Mouse (Mus musculus): ENCODE data around the gene Tcf20. TPM values are rescaled to one million over a fixed set of nuclear protein-coding genes. Genes with fewer than 3 reads are reported as not detected.
A peak's percentile ranks its signal among the peaks of the same experiment; 100 is the strongest.

The Tcf20 gene
- polyA plus RNA-seq, 2 experiments = 14.6 to 28.9 TPM

GRCm38 (mm10) chr15:82825866-82826265 lies 161.8 kb downstream of the Tcf20 start:
- no peak overlapping the region for H3K9ac ChIP-seq (ENCODE audit: low read depth, low read length, severe bottlenecking)
- no peak for TF ChIP-seq POLR2A (IDR thresholded peaks at IDR 0.05; ENCODE audit: borderline replicate concordance, extremely low read depth, insufficient read depth, insufficient read length)
- ATAC-seq (ENCODE audit: low FRiP score, low read depth) (no peak), DNase-seq (ENCODE audit: low spot score) (no peak)
- H3K27me3 ChIP-seq (ENCODE audit: control insufficient read depth, insufficient read depth, low read length) = no peaks in the 10 kb centered on the region
- H3K36me3 ChIP-seq (ENCODE audit: control insufficient read depth, insufficient read depth, low read length) = peaks cover 17% of the 10 kb centered on the region
- no peak overlapping the region for H3K4me2 ChIP-seq (replicated peaks; ENCODE audit: low read depth, low read length, severe bottlenecking)
- H3K4me1 ChIP-seq (ENCODE audit: control insufficient read depth, insufficient read depth, low read length) = no peaks in the 10 kb centered on the region
- no peaks in the 10 kb centered on the region for H3K9me3 ChIP-seq (ENCODE audit: control insufficient read depth, low read length)
- H3K4me3 ChIP-seq (replicated peaks; ENCODE audit: low read length) = no peak overlapping the region
- no peak overlapping the region for H3K27ac ChIP-seq (replicated peaks; ENCODE audit: low read depth, low read length)

- Histone ChIP-seq H3K4me2 (replicated peaks; ENCODE audit: low read depth, low read length, severe bottlenecking) (no peak overlapping the region), H3K36me3 (ENCODE audit: control insufficient read depth, insufficient read depth, low read length) (peaks cover 17% of the 10 kb centered on the region)
- 45% methylated on average over 3 of the region's 4 CpGs for WGBS
Measured at GRCm38 (mm10) chr15:82822347-82822746, 165.3 kb downstream of the Tcf20 start.

DNA sequence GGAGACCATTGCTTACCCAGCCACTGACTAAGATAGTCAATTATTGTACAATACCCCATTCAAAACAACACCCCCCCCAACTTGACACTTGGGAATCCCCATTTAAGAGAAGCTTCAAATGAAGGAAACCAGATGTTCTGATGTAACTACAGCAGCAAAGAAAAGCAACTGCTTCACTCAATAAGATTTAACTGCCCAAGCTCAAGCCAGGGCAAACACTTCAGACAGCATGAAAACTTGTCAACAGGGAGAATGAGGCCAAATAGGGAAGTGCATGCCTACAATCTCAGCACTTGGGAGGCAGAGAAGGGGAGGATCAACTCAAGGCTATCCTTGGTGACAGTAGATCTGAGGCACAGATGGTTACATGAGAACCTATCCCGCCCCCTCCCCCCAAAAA lies 166.0 kb downstream of the Tcf20 start:
- no peaks in the 10 kb centered on the region for H3K9me3 ChIP-seq (ENCODE audit: control insufficient read depth, low read length)
- H3K27me3 ChIP-seq (ENCODE audit: control insufficient read depth, insufficient read depth, low read length) = no peaks in the 10 kb centered on the region
- no peak overlapping the region for H3K27ac ChIP-seq (replicated peaks; ENCODE audit: low read depth, low read length)
- TF ChIP-seq POLR2A (IDR thresholded peaks at IDR 0.05; ENCODE audit: borderline replicate concordance, extremely low read depth, insufficient read depth, insufficient read length) = no peak
- H3K4me3 ChIP-seq (replicated peaks; ENCODE audit: low read length) = no peak overlapping the region
- ATAC-seq (ENCODE audit: low FRiP score, low read depth) = no peak
- no peak overlapping the region for H3K9ac ChIP-seq (ENCODE audit: low read depth, low read length, severe bottlenecking)
- 95% methylated on average over 1 of the region's 1 CpGs for WGBS
- H3K4me1 ChIP-seq (ENCODE audit: control insufficient read depth, insufficient read depth, low read length) = no peaks in the 10 kb centered on the region
- no peak overlapping the region for H3K4me2 ChIP-seq (replicated peaks; ENCODE audit: low read depth, low read length, severe bottlenecking)
- peaks cover 20% of the 10 kb centered on the region for H3K36me3 ChIP-seq (ENCODE audit: control insufficient read depth, insufficient read depth, low read length)
- DNase-seq (ENCODE audit: low spot score) = no peak

More at GRCm38 (mm10) chr15:82822347-82822746, 165.3 kb downstream of the Tcf20 start:
- H3K27me3 ChIP-seq (ENCODE audit: control insufficient read depth, insufficient read depth, low read length) = no peaks in the 10 kb centered on the region
- H3K27ac ChIP-seq (replicated peaks; ENCODE audit: low read depth, low read length) = no peak overlapping the region
- no peaks in the 10 kb centered on the region for H3K4me1 ChIP-seq (ENCODE audit: control insufficient read depth, insufficient read depth, low read length)
- H3K9ac ChIP-seq (ENCODE audit: low read depth, low read length, severe bottlenecking) = no peak overlapping the region
- DNase-seq (ENCODE audit: low spot score) (no peak), ATAC-seq (ENCODE audit: low FRiP score, low read depth) (no peak)
- H3K4me3 ChIP-seq (replicated peaks; ENCODE audit: low read length) = no peak overlapping the region
- TF ChIP-seq POLR2A (IDR thresholded peaks at IDR 0.05; ENCODE audit: borderline replicate concordance, extremely low read depth, insufficient read depth, insufficient read length) = no peak
- no peaks in the 10 kb centered on the region for H3K9me3 ChIP-seq (ENCODE audit: control insufficient read depth, low read length)

- no peaks in the 10 kb centered on the region for H3K4me1 ChIP-seq (ENCODE audit: control insufficient read depth, insufficient read depth, low read length)
- no peak overlapping the region for H3K4me2 ChIP-seq (replicated peaks; ENCODE audit: low read depth, low read length, severe bottlenecking)
- no peak overlapping the region for H3K27ac ChIP-seq (replicated peaks; ENCODE audit: low read depth, low read length)
- no peak for TF ChIP-seq POLR2A (IDR thresholded peaks at IDR 0.05; ENCODE audit: borderline replicate concordance, extremely low read depth, insufficient read depth, insufficient read length)
- WGBS = 85% methylated on average over 4 of the region's 4 CpGs
- no peaks in the 10 kb centered on the region for H3K9me3 ChIP-seq (ENCODE audit: control insufficient read depth, low read length)
- no peak for ATAC-seq (ENCODE audit: low FRiP score, low read depth)
- DNase-seq (ENCODE audit: low spot score) = no peak
- no peak overlapping the region for H3K9ac ChIP-seq (ENCODE audit: low read depth, low read length, severe bottlenecking)
- no peak overlapping the region for H3K4me3 ChIP-seq (replicated peaks; ENCODE audit: low read length)
- H3K36me3 ChIP-seq (ENCODE audit: control insufficient read depth, insufficient read depth, low read length) = peaks cover 35% of the 10 kb centered on the region
- no peaks in the 10 kb centered on the region for H3K27me3 ChIP-seq (ENCODE audit: control insufficient read depth, insufficient read depth, low read length)
Measured at GRCm38 (mm10) chr15:82815296-82815695, 172.4 kb downstream of the Tcf20 start.

GRCm38 (mm10) chr15:82814806-82815205 lies 172.9 kb downstream of the Tcf20 start:
- H3K4me3 ChIP-seq (replicated peaks; ENCODE audit: low read length) = no peak overlapping the region
- H3K36me3 ChIP-seq (ENCODE audit: control insufficient read depth, insufficient read depth, low read length) = peaks cover 40% of the 10 kb centered on the region
- no peak overlapping the region for H3K27ac ChIP-seq (replicated peaks; ENCODE audit: low read depth, low read length)
- H3K27me3 ChIP-seq (ENCODE audit: control insufficient read depth, insufficient read depth, low read length) = no peaks in the 10 kb centered on the region
- DNase-seq (ENCODE audit: low spot score) (peak; percentile 33), ATAC-seq (ENCODE audit: low FRiP score, low read depth) (no peak)
- no peaks in the 10 kb centered on the region for H3K9me3 ChIP-seq (ENCODE audit: control insufficient read depth, low read length)
- H3K9ac ChIP-seq (ENCODE audit: low read depth, low read length, severe bottlenecking) = no peak overlapping the region
- H3K4me1 ChIP-seq (ENCODE audit: control insufficient read depth, insufficient read depth, low read length) = no peaks in the 10 kb centered on the region
- no peak overlapping the region for H3K4me2 ChIP-seq (replicated peaks; ENCODE audit: low read depth, low read length, severe bottlenecking)
- TF ChIP-seq POLR2A (IDR thresholded peaks at IDR 0.05; ENCODE audit: borderline replicate concordance, extremely low read depth, insufficient read depth, insufficient read length) = no peak
- 62% methylated on average over 4 of the region's 4 CpGs for WGBS

- Histone ChIP-seq H3K27ac (replicated peaks; ENCODE audit: low read depth, low read length) (no peak overlapping the region), H3K4me1 (ENCODE audit: control insufficient read depth, insufficient read depth, low read length) (no peaks in the 10 kb centered on the region), H3K36me3 (ENCODE audit: control insufficient read depth, insufficient read depth, low read length) (peaks cover 43% of the 10 kb centered on the region), H3K4me2 (replicated peaks; ENCODE audit: low read depth, low read length, severe bottlenecking) (no peak overlapping the region), H3K9me3 (ENCODE audit: control insufficient read depth, low read length) (no peaks in the 10 kb centered on the region), H3K9ac (ENCODE audit: low read depth, low read length, severe bottlenecking) (no peak overlapping the region), H3K27me3 (ENCODE audit: control insufficient read depth, insufficient read depth, low read length) (no peaks in the 10 kb centered on the region), H3K4me3 (replicated peaks; ENCODE audit: low read length) (no peak overlapping the region)
- ATAC-seq (ENCODE audit: low FRiP score, low read depth) (no peak), DNase-seq (ENCODE audit: low spot score) (no peak)
- WGBS = 85% methylated on average over 7 of the region's 7 CpGs
- TF ChIP-seq POLR2A (IDR thresholded peaks at IDR 0.05; ENCODE audit: borderline replicate concordance, extremely low read depth, insufficient read depth, insufficient read length) = no peak
Measured at GRCm38 (mm10) chr15:82814321-82814720, 173.4 kb downstream of the Tcf20 start.

Measured in limb, embryonic 14.5 days (tissue).